Comparison of ENCODE assay signal across 8 mouse cellular contexts in genomic region chr10:9117648-9118551, GRCm38 (mm10).
DNase-seq lines count a peak whose midpoint lies in the region; ATAC-seq and TF ChIP-seq lines count a peak whose summit lies in the region.

No protein-coding gene starts in this region.

- no peaks in the 10 kb centered on the region for H3K27me3 ChIP-seq in heart, embryonic 14.5 days (ENCODE audit: control insufficient read depth, insufficient read depth, low read length)
- H3K27me3 ChIP-seq in liver, adult 2 months (ENCODE audit: control insufficient read depth, insufficient read depth, low read length) = no peaks in the 10 kb centered on the region

- no peaks in the 10 kb centered on the region for H3K36me3 ChIP-seq in heart, embryonic 14.5 days (ENCODE audit: control insufficient read depth, insufficient read depth, low read length)
- no peaks in the 10 kb centered on the region for H3K36me3 ChIP-seq in liver, adult 2 months (ENCODE audit: control insufficient read depth, insufficient read depth, low read length)

- TF ChIP-seq POLR2A in liver, adult 2 months (IDR thresholded peaks at IDR 0.05; ENCODE audit: extremely low read depth, insufficient read depth, low read length) = no peak
- TF ChIP-seq POLR2A in olfactory bulb, adult 2 months (IDR thresholded peaks at IDR 0.05; ENCODE audit: insufficient read depth, low read depth, low read length) = no peak

- H3K79me2 ChIP-seq in liver, adult 2 months (ENCODE audit: control insufficient read depth, insufficient read depth, low read length) = no peaks in the 10 kb centered on the region

- H3K9me3 ChIP-seq in heart, embryonic 14.5 days (ENCODE audit: control insufficient read depth, low read length) = no peaks in the 10 kb centered on the region

- no peak for TF ChIP-seq CTCF in liver, adult 2 months (IDR thresholded peaks at IDR 0.05; ENCODE audit: low read depth, low read length)
- no peak for TF ChIP-seq CTCF in olfactory bulb, adult 2 months (IDR thresholded peaks at IDR 0.05; ENCODE audit: insufficient read depth, low read depth, low read length)

- peak; percentile 64 to 69 for DNase-seq in cerebellum, postnatal 10 days
- no peak for DNase-seq in cerebellum, adult 11-12 months
- peak; percentile 43 for DNase-seq in brain, embryonic 18.5 days (ENCODE audit: low read depth, low spot score)
- DNase-seq in liver, adult 2 months (ENCODE audit: extremely low read depth, low read depth, low spot score) = peak; percentile 19
- no peak for DNase-seq in spleen, postnatal 14 days (ENCODE audit: low spot score in 2 of 2)
- no peak for DNase-seq in spleen, adult 12 weeks (ENCODE audit: low spot score)

- no peaks in the 10 kb centered on the region for H3K4me1 ChIP-seq in heart, embryonic 14.5 days (ENCODE audit: control insufficient read depth in 2 of 2, insufficient read depth in 2 of 2, low read length in 2 of 2)
- H3K4me1 ChIP-seq in liver, adult 2 months (ENCODE audit: control insufficient read depth, insufficient read depth, low read length) = peaks cover 2% of the 10 kb centered on the region; the same call in 1 of the 2 replicates
- no peaks in the 10 kb centered on the region for H3K4me1 ChIP-seq in olfactory bulb, adult 2 months (ENCODE audit: control insufficient read depth, insufficient read depth, low read length)

- 21% methylated on average over 14 of the region's 14 CpGs for WGBS in heart, embryonic 14.5 days
- WGBS in liver, adult 2 months = 28% methylated on average over 14 of the region's 14 CpGs
- WGBS in olfactory bulb, adult 2 months = 9% methylated on average over 14 of the region's 14 CpGs

- peak overlapping the region; percentile 1; the same call in 1 of the 2 replicates for H3K9ac ChIP-seq in heart, embryonic 14.5 days (ENCODE audit: low read length)
- H3K9ac ChIP-seq in liver, adult 2 months (ENCODE audit: low read depth, low read length) = no peak overlapping the region

- peak overlapping the region; percentile 27 to 31; a peak in 3 of 4 replicates for H3K4me3 ChIP-seq in heart, embryonic 14.5 days (ENCODE audit: control insufficient read depth in 1 of 2, insufficient read depth in 1 of 2, low read depth in 1 of 2, low read length in 2 of 2)
- peak overlapping the region; percentile 21; the same call in 1 of the 2 replicates for H3K4me3 ChIP-seq in liver, adult 2 months (ENCODE audit: insufficient read depth, low read depth, low read length)
- H3K4me3 ChIP-seq in olfactory bulb, adult 2 months (ENCODE audit: insufficient read depth, low read depth, low read length) = peak overlapping the region; percentile 26

- ATAC-seq in heart, embryonic 14.5 days (ENCODE audit: insufficient number of reproducible peaks, insufficient read depth, low FRiP score, low read depth) = no peak

- peak overlapping the region; percentile 60 for H3K4me2 ChIP-seq in heart, embryonic 14.5 days (ENCODE audit: low read length)

- no peak overlapping the region for H3K27ac ChIP-seq in heart, embryonic 14.5 days (replicated peaks in 1 of 2; ENCODE audit: control insufficient read depth in 1 of 2, insufficient read depth in 1 of 2, low read depth in 2 of 2, low read length in 2 of 2)
- no peak overlapping the region for H3K27ac ChIP-seq in liver, adult 2 months (replicated peaks; ENCODE audit: insufficient read depth, low read depth, low read length)
- H3K27ac ChIP-seq in olfactory bulb, adult 2 months (ENCODE audit: insufficient read depth, low read depth, low read length) = no peak overlapping the region

Comparison
In these comparisons a context has a peak if more than half of its experiments do, and no peak if none do; other contexts are left out.
1. DNase-seq: peak in cerebellum, postnatal 10 days (2 of 2), brain, embryonic 18.5 days (single experiment) and liver, adult 2 months (single experiment); none in cerebellum, adult 11-12 months (single experiment), spleen, postnatal 14 days (0 of 2) and spleen, adult 12 weeks (single experiment).
2. Peak in every context shown above with its lines, with median percentiles within 50 percentile points of each other: H3K4me3 ChIP-seq.